Mouse (Mus musculus) adrenal gland, postnatal 4 days (tissue): ENCODE measurements around the gene Ier5. TPM values are rescaled to one million over a fixed set of nuclear protein-coding genes. Genes with fewer than 3 reads are reported as not detected.

Source experiments
- DNase-seq, 2 experiments: peaks; one replicate each; pipeline ENCODE4 v3.0.0; 2021 to 2022; ENCODE audit warnings: low spot score in 2 of 2, mixed read lengths in 2 of 2
- total RNA-seq, 2 experiments: library from RNA; stranded (reverse); gene quantifications; 2 replicates each; pipeline ENCODE4 v1.2.3; 2021

Ier5 gene
- total RNA-seq, 2 experiments from 2014 or later: 12.8 to 14.4 TPM

DNA sequence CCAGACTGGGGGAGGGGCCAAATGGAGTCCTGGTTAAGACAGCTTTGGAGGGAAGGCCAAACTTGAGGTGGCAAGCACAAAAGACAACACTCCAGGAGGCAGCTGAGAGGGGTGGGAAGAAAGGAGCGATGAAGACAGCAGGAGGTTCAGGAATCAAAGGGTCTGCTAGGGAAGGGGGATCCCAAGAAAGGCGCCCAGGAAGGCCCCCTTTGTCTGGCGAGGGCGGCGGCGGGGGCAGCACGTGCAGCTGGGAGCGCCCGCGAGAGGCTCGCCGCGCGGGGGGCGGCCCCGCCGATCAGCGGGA lies 16.5 kb downstream of the Ier5 start:
- no peak for DNase-seq

DNA sequence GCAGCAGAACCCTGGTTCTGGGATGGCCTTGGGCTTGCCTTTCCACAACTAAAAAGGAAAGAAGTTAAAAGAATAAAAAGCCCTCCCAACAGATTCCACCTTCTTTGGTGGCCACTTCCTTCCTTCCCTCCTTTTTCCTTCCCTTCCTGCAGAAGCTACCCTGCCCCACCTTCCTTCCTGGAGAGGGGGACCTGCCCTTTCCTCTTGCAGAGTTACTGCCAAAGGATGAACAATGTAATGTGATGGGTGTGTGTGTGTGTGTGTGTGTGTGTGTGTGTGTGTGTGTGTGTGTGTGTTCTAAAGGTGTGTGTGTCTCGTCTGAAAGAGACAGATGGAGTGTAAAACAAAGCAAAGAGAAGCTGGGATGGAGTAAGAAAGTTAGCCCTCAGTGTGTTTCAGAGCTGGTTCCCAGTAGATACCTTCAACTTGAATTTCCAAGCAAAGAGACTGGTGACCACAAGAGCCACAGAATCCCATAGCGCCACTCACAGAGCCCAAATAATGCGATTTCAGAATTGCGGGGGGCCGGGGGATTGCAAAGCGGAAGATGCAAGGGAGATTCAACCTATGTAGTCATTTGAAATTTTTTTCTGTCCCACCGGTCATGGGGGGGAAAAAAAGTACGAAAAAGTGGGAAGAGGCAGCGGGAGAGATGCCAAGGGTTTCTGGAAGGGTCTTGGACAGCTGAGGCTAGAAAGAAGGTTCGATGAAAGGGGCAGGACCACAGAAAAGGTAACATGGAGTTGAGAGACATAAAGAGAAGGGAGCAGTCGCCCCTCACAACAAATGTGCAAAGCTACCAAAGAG lies 17.1 kb downstream of the Ier5 start:
- DNase-seq: no peak

DNA sequence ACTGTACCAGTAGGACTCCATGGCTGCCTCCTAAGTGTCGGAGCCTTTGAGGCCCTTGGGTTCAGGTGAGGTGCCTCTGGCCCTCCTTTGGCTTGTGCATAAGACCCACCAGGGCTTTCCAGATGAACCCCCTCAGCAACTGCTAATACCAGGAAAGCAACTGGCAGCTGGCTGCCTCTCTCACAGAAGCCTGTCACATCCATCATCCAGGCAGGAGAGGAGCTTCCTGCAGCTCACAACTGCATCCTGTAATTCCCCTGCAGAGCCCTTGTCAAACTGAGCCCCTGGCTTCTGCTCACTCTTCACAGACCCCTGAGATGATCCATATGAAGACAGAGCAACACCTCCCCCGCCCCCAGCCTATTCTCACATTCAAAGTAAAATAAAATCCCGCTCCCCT lies 21.8 kb downstream of the Ier5 start:
- DNase-seq: no peak

DNA sequence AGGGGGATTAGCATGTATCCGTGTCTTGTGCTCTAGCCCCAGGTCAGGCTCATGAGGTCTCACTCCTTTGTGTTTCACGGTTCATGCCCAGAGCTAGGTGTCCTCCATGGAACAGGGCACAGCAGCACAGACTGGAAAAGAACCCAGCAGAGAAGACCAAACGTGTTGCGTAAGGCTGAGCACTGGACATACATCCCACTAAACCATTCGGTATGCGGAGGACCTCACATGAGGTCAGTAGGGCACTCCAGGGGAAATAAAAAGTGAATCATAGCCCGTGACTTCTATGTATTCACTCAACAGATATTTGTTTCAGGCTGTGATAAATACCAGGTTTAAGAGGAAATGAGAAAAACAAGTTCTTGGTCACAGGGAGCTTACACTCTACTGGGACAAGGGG lies 23.6 kb downstream of the Ier5 start:
- DNase-seq: no peak

DNA sequence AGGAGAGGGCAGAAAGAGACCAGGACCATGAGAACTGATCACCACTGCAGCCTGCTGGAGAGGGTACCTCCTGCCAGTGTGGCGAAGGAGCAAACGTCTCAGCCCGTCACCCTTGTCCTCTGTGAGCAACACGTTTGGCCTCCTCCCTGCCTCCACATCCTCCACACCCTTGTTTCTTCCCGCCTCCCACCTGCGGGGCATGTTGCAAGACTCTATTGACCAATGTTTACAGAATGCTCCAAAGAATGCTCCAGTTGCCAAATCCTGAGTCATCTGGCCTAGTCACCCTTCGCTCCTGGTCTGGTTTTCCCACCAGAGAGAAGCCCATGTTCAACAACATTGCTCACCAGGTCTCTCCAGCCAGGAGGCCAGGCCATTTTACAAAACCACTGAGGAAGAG lies 24.6 kb downstream of the Ier5 start:
- no peak for DNase-seq

DNA sequence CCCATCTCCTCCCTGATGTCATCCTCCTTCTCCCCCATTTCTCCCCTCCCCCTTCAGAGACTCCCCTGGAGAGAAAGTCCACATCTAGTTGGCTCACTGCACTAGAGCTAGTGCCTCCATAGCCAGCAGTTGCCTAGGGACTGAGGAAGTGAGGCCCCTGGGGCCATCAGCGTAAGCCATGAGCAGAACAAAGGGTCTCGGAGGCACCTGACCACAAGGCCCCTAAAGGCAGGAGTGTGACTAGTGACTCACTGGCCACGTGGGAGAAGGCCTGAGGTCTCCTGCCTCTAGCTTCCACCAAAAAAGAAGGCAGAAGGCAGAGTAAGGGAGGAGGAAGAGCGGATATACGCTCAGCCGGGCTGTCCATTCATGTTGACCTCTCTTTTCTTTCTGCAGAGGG lies 25.5 kb downstream of the Ier5 start:
- no peak for DNase-seq

DNA sequence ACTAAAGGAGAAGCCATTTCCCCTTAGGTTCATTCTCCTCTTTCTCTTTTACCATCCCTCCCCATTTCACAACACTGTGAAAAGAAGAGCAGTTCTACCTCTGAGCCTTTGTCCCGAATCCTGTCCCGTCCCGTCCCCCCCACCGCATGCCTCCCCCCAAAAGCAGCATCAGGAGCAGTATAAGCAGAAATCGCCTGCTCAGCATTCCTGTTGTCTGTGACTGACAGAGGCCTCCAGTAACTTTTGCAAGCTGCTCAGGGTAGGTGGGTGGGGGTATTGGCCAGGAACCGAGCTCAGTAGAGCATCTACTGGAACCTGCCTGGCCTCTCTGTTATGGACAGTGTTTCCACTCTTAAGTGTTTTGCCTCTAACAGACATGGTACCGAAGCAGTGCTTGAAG lies 26.3 kb downstream of the Ier5 start:
- no peak for DNase-seq

DNA sequence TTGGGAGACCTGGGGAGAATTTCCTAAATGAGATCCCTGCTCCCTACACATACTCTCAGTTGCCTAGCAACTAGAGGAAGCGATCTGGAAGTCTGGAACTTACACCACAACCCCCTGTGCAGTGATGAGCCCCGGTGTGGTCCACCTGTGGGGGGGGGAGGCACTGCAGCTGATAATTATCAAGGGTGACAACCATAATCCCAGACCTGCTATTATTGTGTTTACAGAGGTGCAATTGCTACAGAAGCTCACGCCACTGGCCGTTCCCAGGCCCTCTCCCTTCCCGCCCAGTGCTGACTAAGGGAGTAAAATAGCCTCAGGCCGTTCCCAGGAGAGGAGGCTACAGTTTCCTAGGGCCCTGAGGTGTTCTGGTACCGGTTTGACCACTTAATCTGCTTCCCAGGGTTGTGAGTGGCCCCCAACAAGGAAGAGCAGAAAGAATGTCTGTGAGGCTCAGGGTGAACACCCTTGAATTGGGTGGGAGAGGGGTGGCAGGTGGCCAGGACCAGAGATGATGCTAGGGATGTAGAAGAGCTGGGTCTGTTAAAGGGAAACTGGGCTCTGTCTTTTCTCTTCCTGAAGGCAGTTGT lies 28.1 kb downstream of the Ier5 start:
- DNase-seq: no peak

DNA sequence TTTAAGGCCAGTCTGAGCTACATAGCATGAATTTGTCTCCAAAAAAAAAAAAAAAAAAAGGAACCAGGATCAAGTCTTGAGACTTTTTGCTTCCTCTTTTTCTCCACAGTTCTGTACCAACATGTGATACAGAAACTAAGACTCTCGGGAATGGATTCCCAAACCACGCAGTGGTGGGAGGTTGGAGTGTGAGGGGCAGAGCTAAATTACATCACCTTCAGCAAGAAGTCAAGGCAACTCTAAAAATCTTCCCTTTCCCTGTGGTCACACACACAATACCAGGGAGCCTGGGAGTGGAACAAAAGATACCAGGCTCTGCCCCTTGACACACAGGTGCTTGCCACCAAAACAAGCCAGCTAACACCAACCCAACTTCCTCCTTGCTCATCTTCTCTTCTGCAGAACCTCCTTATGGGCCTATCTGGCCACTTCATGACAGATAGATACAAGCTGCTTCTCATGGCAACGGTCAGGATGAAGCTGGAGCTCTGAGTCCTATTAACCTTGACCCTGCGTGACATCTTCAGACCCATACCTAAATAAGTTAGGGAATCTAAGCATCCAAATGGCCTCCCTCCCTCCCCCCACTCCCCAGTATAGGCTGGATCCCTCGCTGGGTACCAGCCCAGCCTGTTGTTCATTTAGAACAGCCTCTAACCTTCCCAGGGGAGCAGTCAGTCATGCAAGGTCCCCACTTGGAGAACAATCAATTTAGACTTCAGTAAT lies 28.7 kb downstream of the Ier5 start:
- DNase-seq: no peak

DNA sequence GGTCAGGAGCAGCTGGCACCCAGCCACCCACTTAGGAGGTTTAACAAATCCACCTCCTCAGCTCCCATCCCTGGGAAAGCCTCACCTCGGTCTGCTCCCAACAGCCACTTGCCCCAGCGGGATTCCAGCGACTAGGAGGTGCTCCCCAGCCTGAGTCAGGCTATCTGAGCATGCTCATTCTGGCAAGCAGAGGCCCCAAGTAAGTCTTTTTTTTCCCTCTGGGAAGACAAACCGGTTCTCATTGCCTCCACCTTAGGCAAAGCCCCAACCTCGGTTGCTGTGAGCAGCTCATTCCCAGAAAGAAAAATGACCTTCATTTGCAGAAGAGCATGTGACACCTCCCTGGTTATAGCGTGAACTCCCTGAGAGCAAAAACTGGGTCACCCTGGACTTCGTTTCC lies 29.7 kb downstream of the Ier5 start:
- DNase-seq: no peak

DNA sequence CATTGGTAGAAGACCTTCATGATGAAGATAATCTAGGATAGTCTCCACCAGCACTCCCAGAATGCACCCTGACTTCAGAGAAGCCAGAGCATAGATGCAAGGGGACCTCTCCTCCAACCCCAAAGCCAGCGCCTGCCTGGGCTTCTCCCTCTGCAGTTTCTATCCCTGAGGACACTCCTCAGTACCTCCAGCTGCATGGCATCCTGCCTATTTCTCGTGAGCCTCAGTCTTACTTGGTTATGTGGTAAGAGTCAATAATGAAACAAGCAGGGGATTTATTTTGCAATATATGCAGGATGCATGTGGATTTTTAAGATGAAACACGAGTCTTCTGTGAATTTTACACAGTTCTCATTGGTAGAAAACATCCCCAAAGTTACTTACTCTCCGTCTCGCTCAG lies 33.2 kb downstream of the Ier5 start:
- no peak for DNase-seq

DNA sequence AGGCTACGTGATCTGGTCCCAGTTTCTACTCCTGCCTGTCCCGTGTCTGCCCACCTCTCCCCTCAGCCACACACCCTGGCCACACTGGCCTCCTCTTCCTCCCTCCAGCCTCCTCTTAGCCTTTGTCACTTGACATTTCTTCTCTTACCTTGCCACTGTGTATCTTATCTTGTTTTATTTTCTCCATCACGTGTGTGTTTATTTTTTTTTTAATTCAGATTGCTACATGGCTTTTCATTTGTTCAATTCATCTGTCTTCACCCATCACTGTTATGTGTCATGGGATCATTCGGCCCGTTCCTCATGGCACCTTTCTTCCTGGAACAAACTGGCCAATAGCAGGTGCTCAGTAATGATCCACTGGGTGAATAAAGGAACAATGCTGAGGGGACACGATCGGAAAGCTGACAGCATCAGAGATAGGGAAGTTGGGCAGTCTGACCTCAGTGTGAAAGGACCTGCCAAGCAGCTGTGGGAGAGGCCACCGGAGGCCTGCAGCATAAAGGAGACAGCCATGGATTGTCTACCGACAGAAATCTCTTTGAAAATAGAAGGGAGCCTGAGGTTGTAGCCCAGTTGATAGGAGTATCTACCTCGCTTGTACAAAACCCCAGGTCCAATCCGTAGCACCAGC lies 34.3 kb downstream of the Ier5 start:
- no peak for DNase-seq

DNA sequence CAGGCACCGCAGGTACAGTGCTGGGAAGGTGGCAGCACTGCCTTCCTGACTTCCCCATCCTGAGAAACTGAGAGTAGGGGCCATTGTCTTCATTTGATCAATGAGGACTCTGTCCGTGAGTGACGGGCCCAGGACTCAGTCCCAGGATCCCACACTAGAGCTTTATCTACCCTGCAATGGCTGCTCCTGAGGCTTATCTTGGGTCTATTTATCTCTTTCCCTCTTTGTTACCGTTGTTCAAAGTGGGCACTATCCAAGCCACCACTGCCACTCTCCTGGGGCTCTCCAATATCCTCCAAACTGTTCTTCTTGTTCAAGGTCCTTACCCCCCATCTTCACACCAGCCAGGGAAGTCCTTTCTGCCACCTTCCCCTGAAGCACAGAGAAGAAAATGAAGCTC lies 34.8 kb downstream of the Ier5 start:
- no peak for DNase-seq

DNA sequence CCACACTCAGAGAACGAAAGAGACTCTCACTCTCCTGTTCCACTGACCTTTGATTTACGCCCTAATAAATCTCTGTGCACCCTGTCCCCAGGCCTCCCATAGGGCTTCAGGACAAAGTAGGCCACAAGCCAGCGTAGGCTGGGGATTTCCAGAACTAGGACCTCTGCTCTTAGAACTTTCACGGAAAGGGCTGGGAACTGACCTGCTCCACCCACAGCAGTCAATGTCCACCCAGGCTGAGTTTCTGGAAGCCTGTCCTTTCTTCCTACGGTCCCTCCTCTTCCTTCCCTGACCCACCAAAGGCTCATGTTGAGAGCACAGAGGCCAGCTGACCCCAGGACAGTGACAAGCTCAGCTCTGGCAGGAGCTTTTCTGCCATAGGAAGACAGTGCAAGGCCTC lies 35.3 kb downstream of the Ier5 start:
- no peak for DNase-seq

DNA sequence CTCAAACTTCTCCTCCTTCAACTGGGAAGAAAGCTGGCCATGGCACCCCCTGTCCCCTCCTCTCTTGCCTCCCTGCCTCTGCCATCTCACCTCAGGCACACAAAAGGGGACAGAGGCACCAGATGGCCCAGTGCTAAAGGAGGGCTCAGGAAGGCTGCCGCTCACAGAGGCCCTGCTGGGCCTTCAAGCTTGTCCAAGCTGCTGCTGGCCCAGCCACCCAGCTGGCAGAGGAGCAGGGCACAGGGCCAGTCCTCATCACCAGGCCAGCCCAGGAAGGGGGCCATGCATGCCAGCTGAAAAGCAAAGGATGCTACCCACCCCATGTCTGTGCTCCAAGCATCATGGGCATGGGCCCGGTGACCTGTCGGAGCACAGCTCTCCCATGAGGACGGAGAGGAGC lies 36.5 kb downstream of the Ier5 start:
- DNase-seq: no peak

DNA sequence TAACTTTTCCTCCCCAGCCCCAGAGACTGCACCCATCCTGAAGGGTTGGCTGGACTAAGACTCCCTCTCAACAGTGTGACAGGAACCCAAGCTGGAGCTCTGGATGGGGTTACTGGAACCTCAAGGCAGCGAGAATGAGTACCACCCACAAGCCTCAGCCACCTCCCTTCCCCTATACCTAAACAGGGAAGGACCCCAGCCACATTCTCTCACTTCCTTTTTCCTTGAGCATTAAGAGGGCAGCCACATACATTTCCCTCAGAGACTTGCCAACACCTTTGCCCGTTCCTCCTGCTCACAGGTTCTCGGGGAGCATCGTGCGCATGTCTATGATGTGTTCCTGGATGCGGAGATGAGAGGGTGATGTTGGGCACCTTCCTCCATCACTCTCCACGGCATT lies 37.4 kb downstream of the Ier5 start:
- no peak for DNase-seq

DNA sequence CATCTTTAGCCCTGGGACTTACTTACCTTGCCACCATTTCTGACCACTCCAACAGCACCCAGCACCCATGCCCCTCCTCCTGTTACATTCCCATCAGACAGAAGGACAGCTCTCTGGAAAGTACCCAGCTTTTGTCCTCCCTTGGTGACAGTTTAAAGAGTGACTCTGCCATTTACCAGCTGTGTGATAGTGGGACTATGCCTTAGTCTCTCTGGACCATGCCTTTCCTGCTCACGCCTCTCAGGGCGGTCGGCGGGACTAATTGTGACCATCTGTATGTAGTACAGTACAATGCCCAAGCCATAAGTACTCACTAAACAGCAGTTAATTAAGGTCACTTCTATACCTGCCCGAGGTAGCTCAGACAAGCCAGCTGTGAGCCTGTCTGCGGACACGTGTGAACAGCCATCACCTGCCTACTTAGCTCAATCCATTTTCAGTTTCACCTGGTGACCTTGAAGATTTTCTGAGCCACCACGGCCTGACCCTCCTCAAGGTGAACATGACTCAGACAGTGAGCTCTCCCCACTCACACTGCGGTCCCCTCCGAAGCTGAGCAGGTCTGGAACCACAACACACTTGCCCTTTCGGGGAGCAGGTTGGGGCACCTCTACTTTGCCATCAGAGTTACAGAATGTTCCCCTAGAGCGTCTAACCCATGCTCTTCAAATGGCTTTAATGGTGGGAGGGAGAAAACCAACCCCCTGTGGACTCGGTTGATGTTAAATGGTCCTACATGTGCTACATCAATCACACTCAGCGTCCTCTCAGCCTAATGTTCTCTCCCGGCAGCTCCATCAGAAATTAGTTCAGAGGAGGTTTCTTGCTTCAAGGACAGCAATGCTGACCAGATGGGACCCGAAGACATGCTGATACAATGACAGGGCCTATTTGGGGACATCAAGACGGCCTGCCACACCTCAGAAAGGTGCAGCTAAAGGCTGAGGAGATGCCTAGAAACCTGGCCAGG lies 38.3 kb downstream of the Ier5 start:
- no peak for DNase-seq

DNA sequence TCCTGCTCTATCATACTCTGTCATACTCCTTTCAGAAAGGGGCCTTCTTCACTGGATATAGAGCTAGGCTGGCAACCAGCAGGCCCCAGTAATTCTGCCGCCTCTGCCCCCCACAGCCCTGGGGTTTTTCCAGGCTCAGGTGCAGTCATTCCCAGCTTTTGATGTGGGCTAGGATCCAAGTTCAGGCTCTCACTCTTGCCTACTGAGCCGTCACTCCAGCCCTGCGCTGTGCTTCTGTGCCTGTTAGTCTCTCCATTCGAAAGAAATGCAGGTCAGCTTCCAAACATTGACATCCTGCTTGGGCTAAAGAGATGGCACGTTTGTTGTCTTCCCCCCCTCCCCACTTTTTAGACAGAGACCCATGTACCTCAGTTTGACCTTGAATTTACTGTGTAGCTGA lies 39.2 kb downstream of the Ier5 start:
- no peak for DNase-seq

DNA sequence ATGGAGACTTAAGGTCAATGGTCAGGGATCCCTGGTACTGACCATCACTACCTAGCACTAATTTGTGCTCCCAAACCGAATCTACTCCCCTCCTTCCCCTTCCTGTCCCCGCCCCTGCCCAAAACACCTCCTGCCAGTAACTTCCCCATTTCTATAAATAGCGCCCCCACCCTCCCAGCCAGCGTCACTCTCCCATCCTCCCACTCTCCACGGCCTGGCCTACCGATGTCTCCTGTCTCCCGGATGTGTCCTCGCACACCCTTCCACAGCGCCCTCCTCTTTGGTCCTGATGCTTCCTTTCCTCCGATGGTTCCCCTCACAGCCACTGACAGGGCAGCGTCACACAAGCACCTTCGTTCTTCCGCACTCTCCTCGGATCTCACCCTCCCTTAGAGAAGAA lies 39.9 kb downstream of the Ier5 start:
- DNase-seq: no peak

DNA sequence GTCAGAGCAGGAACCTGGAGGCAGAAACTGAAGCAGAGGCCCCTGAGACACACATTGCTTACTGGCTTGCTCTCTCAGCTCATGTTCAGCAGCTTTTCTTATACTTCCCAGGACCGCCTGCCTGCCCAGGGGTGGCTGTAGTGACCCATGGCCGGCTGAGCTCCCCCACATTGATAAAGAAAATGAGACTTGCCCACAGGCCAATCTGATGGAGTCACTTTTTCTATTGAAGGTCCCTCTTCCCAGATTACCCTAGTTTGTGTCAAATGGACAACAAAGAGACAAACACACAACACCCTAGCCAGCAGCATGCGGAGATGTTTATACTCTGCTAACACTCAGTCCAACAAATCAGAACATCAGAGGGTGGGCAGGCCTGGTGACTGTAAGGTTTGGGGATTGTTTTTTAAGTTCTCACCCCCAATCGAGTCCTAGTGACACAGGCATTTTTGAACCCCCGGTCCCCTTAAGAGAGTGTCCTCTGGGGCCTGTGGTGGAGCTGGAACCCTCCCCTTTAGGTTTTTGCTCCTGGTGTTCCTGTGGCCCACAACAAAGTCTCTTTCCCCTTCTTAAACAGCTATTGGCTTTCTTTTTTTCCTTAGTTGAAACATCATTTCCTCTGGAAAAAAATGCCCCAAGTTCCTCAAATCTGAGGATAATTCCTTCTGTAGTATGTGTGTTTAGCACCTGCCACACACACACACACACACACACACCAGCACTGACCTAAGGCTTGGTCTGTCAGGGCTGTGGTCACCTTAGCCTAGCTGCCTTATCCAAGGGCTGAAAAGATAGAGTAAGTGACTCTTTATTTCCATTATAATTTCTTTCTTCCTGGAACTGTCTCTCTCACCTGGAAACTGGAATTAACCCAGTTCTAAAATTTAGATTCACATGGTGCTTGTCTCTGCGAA lies 41.1 kb downstream of the Ier5 start:
- no peak for DNase-seq
